Mouse (Mus musculus) CD4-positive, CD25-positive, alpha-beta regulatory T cell, adult 4 months (primary cell): Measurements from ENCODE around the gene Trappc10. TPM values are rescaled to one million over a fixed set of nuclear protein-coding genes. Genes with fewer than 3 reads are reported as not detected.

Source experiments
- ATAC-seq: one replicate; pipeline ENCODE4 v1.8.0; 2017
- polyA plus RNA-seq, 2 experiments: library from polyadenylated mRNA; unstranded; fragments of 100-300 nt; shearing (Covaris generic); gene quantifications; one replicate each; pipeline ENCODE4 v1.2.1; 2017

The Trappc10 gene
- polyA plus RNA-seq, 2 experiments from 2014 or later: 4.9 to 9.0 TPM

GRCm38 (mm10) chr10:78258142-78258675, 13.8 kb upstream of the Trappc10 start:
- ATAC-seq: no peak

DNA sequence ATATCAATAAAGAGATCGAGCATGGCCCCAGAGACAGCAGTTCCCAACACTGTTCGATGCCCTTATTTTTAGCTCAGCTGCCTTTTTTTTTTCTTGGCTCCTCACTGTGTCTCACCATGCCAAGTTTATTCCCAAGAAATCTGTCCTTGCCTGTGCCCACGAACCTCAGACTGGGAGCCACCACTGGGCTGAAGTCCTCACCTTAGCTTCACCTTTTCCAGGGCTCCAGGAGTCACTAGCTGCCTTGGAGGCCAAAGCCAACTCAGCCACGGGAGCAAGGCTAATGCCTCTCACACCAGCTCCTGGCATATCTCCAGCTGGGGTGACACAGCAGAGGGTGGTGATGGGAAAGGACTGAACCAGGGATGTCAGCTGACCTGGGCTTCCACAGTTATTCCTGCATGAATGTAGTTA, 11.2 kb upstream of the Trappc10 start:
- ATAC-seq: no peak

- no peak for ATAC-seq
Measured at GRCm38 (mm10) chr10:78247206-78247605, 2.8 kb upstream of the Trappc10 start.

DNA sequence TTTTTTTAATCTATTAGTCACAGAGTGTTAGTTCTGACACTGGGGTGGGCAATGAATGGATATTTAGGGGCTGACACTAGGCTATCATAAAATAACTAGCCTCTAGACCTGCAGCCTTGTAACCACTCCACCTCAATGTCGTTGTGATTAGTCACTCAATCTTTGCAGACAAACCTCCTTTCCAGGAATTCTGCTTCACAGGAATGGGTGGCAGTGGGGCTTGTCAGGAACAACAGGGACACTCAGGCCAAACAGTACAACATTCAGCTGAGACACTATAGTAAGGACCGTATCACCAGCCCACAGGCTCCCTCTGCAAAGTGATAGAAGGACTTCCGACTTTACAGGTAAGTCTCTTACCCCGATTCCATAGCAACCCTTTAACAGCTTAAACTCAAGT, 2.3 kb upstream of the Trappc10 start:
- ATAC-seq: no peak

- ATAC-seq: no peak
Measured at GRCm38 (mm10) chr10:78245225-78245547, 745 bp upstream of the Trappc10 start.

DNA sequence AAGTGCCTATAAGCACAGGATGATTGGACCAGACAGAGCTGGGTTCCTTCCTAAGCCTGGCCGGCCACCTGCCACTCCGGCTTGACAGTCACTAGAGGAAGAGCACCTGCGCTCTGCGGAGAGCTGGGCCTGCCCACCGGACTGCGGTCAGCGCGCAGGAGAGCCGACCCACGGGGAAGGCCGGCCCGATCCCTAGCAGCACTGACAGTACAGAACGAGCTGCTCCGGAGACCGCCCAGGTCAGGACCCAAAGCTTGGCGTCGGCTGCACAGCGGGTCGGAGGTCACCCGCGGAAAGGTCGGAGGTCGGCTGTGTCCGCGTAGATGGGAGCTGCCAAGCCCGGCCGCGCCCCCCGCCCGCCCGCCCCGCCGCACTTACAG, 393 bp downstream of the Trappc10 start:
- ATAC-seq: peak; percentile 2

DNA sequence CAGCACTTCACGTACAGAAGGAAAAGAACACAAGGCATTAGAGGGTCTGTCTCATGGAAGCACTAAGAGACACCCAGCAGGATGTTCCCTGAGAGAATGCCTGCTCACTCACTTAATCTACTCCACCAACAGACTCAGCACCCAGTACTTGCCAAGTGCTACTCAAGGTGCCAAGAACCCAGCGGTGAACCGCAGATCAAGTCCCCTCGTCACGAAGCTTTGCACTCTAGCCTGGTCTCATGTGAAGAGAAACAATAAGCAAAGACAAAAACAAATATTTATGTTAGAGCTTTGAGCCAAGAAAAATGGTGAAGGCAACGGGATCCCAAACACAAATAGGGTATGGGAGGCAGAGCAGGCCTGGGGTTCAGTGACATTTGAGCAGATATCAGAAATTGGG, 5.5 kb downstream of the Trappc10 start:
- no peak for ATAC-seq

GRCm38 (mm10) chr10:78238297-78238696, 6.1 kb downstream of the Trappc10 start:
- no peak for ATAC-seq

DNA sequence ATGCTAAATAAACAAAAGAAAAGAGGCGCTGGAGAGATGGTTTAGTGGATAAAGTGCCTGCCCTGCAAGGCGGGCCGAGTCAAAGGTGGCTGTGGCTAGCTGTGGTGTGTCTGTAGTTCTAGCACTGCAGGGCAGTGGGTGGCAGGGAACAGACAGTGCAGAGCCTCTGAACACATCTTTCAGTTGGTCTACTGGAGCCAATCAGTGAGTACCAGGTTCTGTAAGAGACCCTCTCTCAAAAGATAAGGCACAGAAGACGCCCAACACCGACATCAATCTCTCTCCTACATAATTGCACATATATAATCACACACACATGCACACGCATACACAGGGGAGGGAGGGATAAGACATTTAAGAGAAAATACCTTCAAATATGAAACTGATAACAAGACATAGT, 6.6 kb downstream of the Trappc10 start:
- no peak for ATAC-seq

GRCm38 (mm10) chr10:78236885-78237629, 7.4 kb downstream of the Trappc10 start:
- no peak for ATAC-seq

- no peak for ATAC-seq
Measured at GRCm38 (mm10) chr10:78233756-78234155, 10.7 kb downstream of the Trappc10 start.

- no peak for ATAC-seq
Measured at GRCm38 (mm10) chr10:78233161-78233560, 11.3 kb downstream of the Trappc10 start.

- peak; percentile 39 for ATAC-seq
Measured at GRCm38 (mm10) chr10:78232301-78232980, 12.0 kb downstream of the Trappc10 start.

DNA sequence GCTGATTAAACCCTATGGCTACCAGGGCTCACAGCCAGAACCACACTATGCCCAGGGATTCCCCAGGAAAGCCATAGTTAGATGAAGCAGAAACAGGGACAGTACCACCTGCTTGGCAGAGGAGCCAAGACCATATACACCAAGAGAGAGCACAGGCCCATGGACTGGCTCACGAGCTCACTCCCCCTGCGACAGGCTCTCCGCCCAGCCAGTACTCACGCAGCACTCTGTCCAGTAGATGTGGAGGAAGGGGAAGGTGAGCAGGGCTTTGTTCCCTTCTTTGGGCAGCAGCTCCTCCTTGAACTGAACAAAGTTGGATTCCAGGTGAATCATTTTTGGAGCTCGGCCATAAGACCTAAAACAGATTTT, 15.9 kb downstream of the Trappc10 start:
- no peak for ATAC-seq

DNA sequence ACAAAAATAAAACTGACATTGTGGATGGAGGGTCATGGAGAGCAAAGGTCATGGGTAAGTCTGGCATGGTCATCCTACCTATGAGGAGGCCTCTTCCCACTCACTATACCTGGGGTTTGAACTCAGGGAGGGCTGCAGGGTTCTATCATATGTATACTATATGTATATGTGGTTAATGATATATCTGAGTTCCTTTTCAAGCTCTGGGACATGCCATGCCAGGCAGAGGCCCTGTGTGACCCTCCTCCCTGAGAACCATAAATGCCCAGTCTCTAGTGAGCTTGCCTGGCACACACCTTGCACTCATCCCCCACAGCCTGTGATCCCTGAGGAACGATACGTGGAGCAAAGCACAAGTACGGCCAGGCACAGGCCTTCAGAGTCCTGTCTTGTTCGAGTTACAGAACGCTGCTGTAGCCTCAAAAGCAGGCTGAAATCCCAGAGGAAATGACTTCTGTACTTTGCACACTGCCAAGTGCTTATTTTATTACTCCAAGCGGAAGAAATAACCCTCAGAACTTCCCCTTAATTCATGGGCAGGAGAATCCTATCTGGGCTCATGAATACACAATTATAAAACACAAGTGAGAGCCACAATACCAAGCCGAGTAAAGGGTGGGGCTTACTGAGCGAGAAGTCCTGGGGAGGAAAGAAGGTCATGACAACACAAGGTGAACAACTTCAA, 16.4 kb downstream of the Trappc10 start:
- no peak for ATAC-seq

DNA sequence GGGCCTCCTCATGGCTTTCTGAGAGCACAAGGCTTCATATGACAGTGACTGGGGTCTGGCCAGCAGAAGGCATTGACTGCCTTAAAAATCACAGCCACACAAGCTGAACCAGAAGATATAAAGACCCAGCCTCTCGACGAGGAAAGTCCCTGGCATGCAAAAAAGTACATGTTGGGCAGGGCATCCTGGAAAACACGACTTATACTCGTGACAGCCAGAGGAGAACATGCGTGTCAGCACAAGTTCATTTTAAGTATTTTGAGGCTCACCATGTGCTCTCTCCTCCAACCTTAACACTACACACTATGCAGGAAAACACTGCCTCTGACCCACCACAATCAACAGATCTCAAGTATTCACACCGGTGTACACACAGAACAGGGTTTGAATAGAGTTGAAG, 20.3 kb downstream of the Trappc10 start:
- no peak for ATAC-seq

GRCm38 (mm10) chr10:78222908-78223307, 21.5 kb downstream of the Trappc10 start:
- ATAC-seq: no peak

- no peak for ATAC-seq
Measured at GRCm38 (mm10) chr10:78221315-78221714, 23.1 kb downstream of the Trappc10 start.

DNA sequence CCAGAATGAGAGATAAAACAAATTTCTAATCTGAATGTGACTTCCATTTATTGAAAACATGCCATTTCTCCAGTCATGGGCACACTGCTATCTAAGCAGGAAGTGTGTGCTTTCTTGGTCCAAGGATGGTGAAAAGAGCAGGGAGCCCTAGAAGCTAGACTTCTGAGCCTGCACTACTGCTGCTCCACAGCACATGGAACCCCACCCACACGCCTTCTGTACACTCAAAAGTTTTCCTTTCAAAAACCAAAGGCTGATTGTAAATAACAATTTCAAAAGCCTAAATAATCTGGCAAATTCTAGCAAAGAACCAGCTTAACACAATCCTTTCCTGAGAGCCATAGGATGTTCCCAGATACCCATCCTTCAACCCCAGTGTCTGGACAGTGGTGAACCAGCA, 24.9 kb downstream of the Trappc10 start:
- ATAC-seq: no peak

GRCm38 (mm10) chr10:78218576-78218975, 25.9 kb downstream of the Trappc10 start:
- ATAC-seq: no peak

- ATAC-seq: no peak
Measured at GRCm38 (mm10) chr10:78216376-78217083, 27.9 kb downstream of the Trappc10 start.

GRCm38 (mm10) chr10:78214371-78214770, 30.1 kb downstream of the Trappc10 start:
- no peak for ATAC-seq

- no peak for ATAC-seq
Measured at GRCm38 (mm10) chr10:78211311-78211710, 33.1 kb downstream of the Trappc10 start.
